Mouse (Mus musculus): ENCODE results near the gene Pitpnc1.

The Pitpnc1 gene

GRCm38 (mm10) chr11:107408886-107409285, 61.6 kb downstream of the Pitpnc1 start:
- DNase-seq (ENCODE audit: low spot score) = no peak

- DNase-seq (ENCODE audit: low spot score) = no peak
These were observed 62.8 kb downstream of the Pitpnc1 start for GRCm38 (mm10) chr11:107407698-107408097.

GRCm38 (mm10) chr11:107405606-107406333, 64.7 kb downstream of the Pitpnc1 start:
- DNase-seq (ENCODE audit: low spot score) = no peak

- DNase-seq (ENCODE audit: low spot score) = no peak
These were observed 67.2 kb downstream of the Pitpnc1 start for GRCm38 (mm10) chr11:107403309-107403708.

GRCm38 (mm10) chr11:107401839-107402590, 68.5 kb downstream of the Pitpnc1 start:
- no peak for DNase-seq (ENCODE audit: low spot score)

GRCm38 (mm10) chr11:107400826-107401225, 69.7 kb downstream of the Pitpnc1 start:
- no peak for DNase-seq (ENCODE audit: low spot score)

GRCm38 (mm10) chr11:107400005-107400404, 70.5 kb downstream of the Pitpnc1 start:
- DNase-seq (ENCODE audit: low spot score) = no peak

- DNase-seq (ENCODE audit: low spot score) = no peak
These were observed 73.0 kb downstream of the Pitpnc1 start for GRCm38 (mm10) chr11:107397326-107397998.

GRCm38 (mm10) chr11:107394245-107394644, 76.3 kb downstream of the Pitpnc1 start:
- no peak for DNase-seq (ENCODE audit: low spot score)

- DNase-seq (ENCODE audit: low spot score) = no peak
These were observed 76.7 kb downstream of the Pitpnc1 start for GRCm38 (mm10) chr11:107393828-107394165.

GRCm38 (mm10) chr11:107393154-107393827, 77.2 kb downstream of the Pitpnc1 start:
- DNase-seq (ENCODE audit: low spot score) = no peak

- DNase-seq (ENCODE audit: low spot score) = no peak
These were observed 80.0 kb downstream of the Pitpnc1 start for GRCm38 (mm10) chr11:107390540-107390939.

- no peak for DNase-seq (ENCODE audit: low spot score)
These were observed 80.5 kb downstream of the Pitpnc1 start for GRCm38 (mm10) chr11:107390001-107390400.

- no peak for DNase-seq (ENCODE audit: low spot score)
These were observed 84.0 kb downstream of the Pitpnc1 start for GRCm38 (mm10) chr11:107386481-107386880.

- no peak for DNase-seq (ENCODE audit: low spot score)
These were observed 85.2 kb downstream of the Pitpnc1 start for GRCm38 (mm10) chr11:107385306-107385705.

- DNase-seq (ENCODE audit: low spot score) = no peak
These were observed 86.5 kb downstream of the Pitpnc1 start for GRCm38 (mm10) chr11:107383985-107384384.

GRCm38 (mm10) chr11:107379965-107380364, 90.5 kb downstream of the Pitpnc1 start:
- DNase-seq (ENCODE audit: low spot score) = no peak

GRCm38 (mm10) chr11:107379089-107379845, 91.2 kb downstream of the Pitpnc1 start:
- DNase-seq (ENCODE audit: low spot score) = no peak

- no peak for DNase-seq (ENCODE audit: low spot score)
These were observed 93.2 kb downstream of the Pitpnc1 start for GRCm38 (mm10) chr11:107377326-107377725.

GRCm38 (mm10) chr11:107376272-107376671, 94.2 kb downstream of the Pitpnc1 start:
- DNase-seq (ENCODE audit: low spot score) = no peak

GRCm38 (mm10) chr11:107375816-107376215, 94.7 kb downstream of the Pitpnc1 start:
- DNase-seq (ENCODE audit: low spot score) = no peak

GRCm38 (mm10) chr11:107373569-107373968, 96.9 kb downstream of the Pitpnc1 start:
- no peak for DNase-seq (ENCODE audit: low spot score)

Measured in left cerebral cortex, adult 11 months (tissue).